Mouse (Mus musculus): Measurements from ENCODE around the gene Ggt1.

- TF ChIP-seq CTCF (IDR thresholded peaks at IDR 0.05; ENCODE audit: low read depth, low read length) (no peak), GATA1 (IDR thresholded peaks at IDR 0.05; ENCODE audit: borderline replicate concordance, low read length) (no peak), POLR2AphosphoS5 (IDR thresholded peaks at IDR 0.05; ENCODE audit: insufficient replicate concordance, low read depth, low read length) (no peak), TAL1 (conservative IDR thresholded peaks at IDR 0.05; ENCODE audit: low read depth, low read length) (no peak)
Observed at GRCm38 (mm10) chr10:75607253-75607652, 45.8 kb downstream of the Ggt1 start.

All from G1E (cell line).